Mouse (Mus musculus) lung, adult 2 months (tissue): Measurements from ENCODE around the gene Hk1. TPM values are rescaled to one million over a fixed set of nuclear protein-coding genes. Genes with fewer than 3 reads are reported as not detected.
A peak's percentile ranks its signal among the peaks of the same experiment; 100 is the strongest.

Experiments used
- DNase-seq: peaks from one replicate; pipeline ENCODE4 v3.0.0; 2022
- H3K4me1 ChIP-seq: fragments of 200-500 bp; 2 replicates; pipeline ENCODE4 v1.6.1; 2011; ENCODE audit warnings: low read length; ENCODE audit not compliant: control insufficient read depth, insufficient read depth
- H3K4me3 ChIP-seq: fragments of 200-500 bp; replicated peaks from 2 replicates; pipeline ENCODE3; 2011; ENCODE audit warnings: low read depth, mild to moderate bottlenecking, control low read depth, low read length; ENCODE audit errors: extremely low read depth
- CTCF ChIP-seq: fragments of 200-500 bp; IDR thresholded peaks from 2 replicates; pipeline ENCODE4 v1.5.1; 2011; ENCODE audit warnings: mild to moderate bottlenecking, low read length, control low read depth; ENCODE audit not compliant: insufficient read depth
- POLR2A ChIP-seq: fragments of 200-500 bp; IDR thresholded peaks from 2 replicates; pipeline ENCODE4 v1.6.1; 2011; ENCODE audit warnings: low read depth, mild to moderate bottlenecking, control low read depth, low read length, borderline replicate concordance; ENCODE audit errors: extremely low read depth
- WGBS: fragments of 180-500 bp; shearing (Covaris S2); methylation state at CpG from one replicate; pipeline ENCODE4 v1.1.7; 2018; 5-methylcytosine and 5-hydroxymethylcytosine counted together
- polyA plus RNA-seq: library from polyadenylated mRNA; depleted of rRNA; stranded (reverse); fragments of >200 nt; gene quantifications from 2 replicates; pipeline ENCODE4 v1.2.3, GENCODE M21; 2012

Hk1 gene
- polyA plus RNA-seq, 1 experiment: 45.5 TPM

GRCm38 (mm10) chr10:62252496-62253235, 127.0 kb downstream of the Hk1 start:
- no peak for TF ChIP-seq CTCF
- no peak for TF ChIP-seq POLR2A
- no peak overlapping the region for H3K4me3 ChIP-seq
- no peak for DNase-seq
- WGBS: 83% methylated on average over 27 of the region's 27 CpGs
- no peaks in the 10 kb centered on the region; the same call in 1 of the 2 replicates for H3K4me1 ChIP-seq

- TF ChIP-seq POLR2A (no peak), CTCF (no peak)
- WGBS: 73% methylated on average over 12 of the region's 12 CpGs
- DNase-seq: no peak
- H3K4me3 ChIP-seq: no peak within 1 kb of the TSS
- no peaks in the 10 kb centered on the region; the same call in 1 of the 2 replicates for H3K4me1 ChIP-seq
These were observed 127.7 kb downstream of the Hk1 start, which contains the start of gene Tacr2 for GRCm38 (mm10) chr10:62252000-62252488. Gene Tacr2, plus strand, starts transcription at chr10:62252438.

- WGBS: 7% methylated on average over 8 of the region's 8 CpGs
- peak; percentile 40 for DNase-seq
- TF ChIP-seq POLR2A (no peak), CTCF (no peak)
- Histone ChIP-seq H3K4me3 (no peak overlapping the region), H3K4me1 (no peaks in the 10 kb centered on the region; the same call in 1 of the 2 replicates)
These were observed 131.9 kb downstream of the Hk1 start for GRCm38 (mm10) chr10:62247815-62248214.

- DNase-seq: no peak
- WGBS: 78% methylated on average over 3 of the region's 3 CpGs
- H3K4me3 ChIP-seq: no peak overlapping the region
- TF ChIP-seq CTCF: no peak
- no peak for TF ChIP-seq POLR2A
- no peaks in the 10 kb centered on the region; the same call in 1 of the 2 replicates for H3K4me1 ChIP-seq
These were observed 132.6 kb downstream of the Hk1 start for GRCm38 (mm10) chr10:62247156-62247555.

- no peak overlapping the region for H3K4me3 ChIP-seq
- 85% methylated on average over 9 of the region's 9 CpGs for WGBS
- no peaks in the 10 kb centered on the region; the same call in 1 of the 2 replicates for H3K4me1 ChIP-seq
- no peak for DNase-seq
- TF ChIP-seq POLR2A (no peak), CTCF (no peak)
These were observed 135.6 kb downstream of the Hk1 start for GRCm38 (mm10) chr10:62244067-62244466.

- peak; percentile 47 for TF ChIP-seq CTCF
- no peak for TF ChIP-seq POLR2A
- no peak for DNase-seq
- 35% methylated on average over 12 of the region's 13 CpGs for WGBS
These were observed 136.8 kb downstream of the Hk1 start for GRCm38 (mm10) chr10:62242896-62243295.

GRCm38 (mm10) chr10:62242358-62242757, 137.3 kb downstream of the Hk1 start:
- H3K4me3 ChIP-seq: no peak overlapping the region
- TF ChIP-seq POLR2A: no peak
- no peak for TF ChIP-seq CTCF
- 49% methylated on average over 10 of the region's 10 CpGs for WGBS
- no peaks in the 10 kb centered on the region for H3K4me1 ChIP-seq
- peak; percentile 80 for DNase-seq

More at GRCm38 (mm10) chr10:62242896-62243295, 136.8 kb downstream of the Hk1 start:
- no peaks in the 10 kb centered on the region; the same call in 1 of the 2 replicates for H3K4me1 ChIP-seq
- no peak overlapping the region for H3K4me3 ChIP-seq

GRCm38 (mm10) chr10:62239270-62239669, 140.4 kb downstream of the Hk1 start:
- DNase-seq: no peak
- no peak for TF ChIP-seq CTCF
- Histone ChIP-seq H3K4me3 (no peak overlapping the region), H3K4me1 (no peaks in the 10 kb centered on the region)
- 61% methylated on average over 6 of the region's 6 CpGs for WGBS

- no peak for DNase-seq
- 96% methylated on average over 3 of the region's 3 CpGs for WGBS
- no peaks in the 10 kb centered on the region for H3K4me1 ChIP-seq
- TF ChIP-seq CTCF: no peak
- no peak for TF ChIP-seq POLR2A
- no peak overlapping the region for H3K4me3 ChIP-seq
These were observed 141.0 kb downstream of the Hk1 start for GRCm38 (mm10) chr10:62238688-62239087.

GRCm38 (mm10) chr10:62237205-62237604, 142.5 kb downstream of the Hk1 start:
- DNase-seq: no peak
- no peak overlapping the region for H3K4me3 ChIP-seq
- WGBS: 80% methylated on average over 10 of the region's 10 CpGs
- no peak for TF ChIP-seq POLR2A
- TF ChIP-seq CTCF: no peak
- no peaks in the 10 kb centered on the region; the same call in 1 of the 2 replicates for H3K4me1 ChIP-seq
